Comparison of ENCODE assay signal across 9 mouse cellular contexts in genomic region chr4:40471880-40472279, GRCm38 (mm10). TPM values are rescaled to one million over a fixed set of nuclear protein-coding genes. Genes with fewer than 3 reads are reported as not detected.
DNase-seq lines count a peak whose midpoint lies in the region; ATAC-seq and TF ChIP-seq lines count a peak whose summit lies in the region.
"Had no signal": no experiment of that assay in that cellular context is flagged by ENCODE, and none has a peak within 500 bp of the region (broad histone marks: within the 10 kb centered on the region; RNA-seq: fewer than 3 reads in every experiment).

Gene Tmem215 (plus strand): TSS chr4:40472180.

- peaks cover 45% of the 10 kb centered on the region for H3K27me3 ChIP-seq in heart, embryonic 13.5 days (replicated peaks)
- H3K27me3 ChIP-seq in testis, adult 2 months (ENCODE audit: control insufficient read depth, insufficient read depth, low read length): no peaks in the 10 kb centered on the region
- peaks cover 42% of the 10 kb centered on the region for H3K27me3 ChIP-seq in liver, embryonic 15.5 days

- H3K36me3 ChIP-seq in heart, embryonic 13.5 days: no peaks in the 10 kb centered on the region
- no peaks in the 10 kb centered on the region for H3K36me3 ChIP-seq in testis, adult 2 months (ENCODE audit: control insufficient read depth, insufficient read depth, low read length)
- H3K36me3 ChIP-seq in liver, embryonic 15.5 days (replicated peaks): no peaks in the 10 kb centered on the region

- H3K4me1 ChIP-seq in heart, embryonic 13.5 days: peaks cover 5% of the 10 kb centered on the region
- peaks cover 10% of the 10 kb centered on the region; the same call in 1 of the 2 replicates for H3K4me1 ChIP-seq in testis, adult 2 months (ENCODE audit: control insufficient read depth, insufficient read depth, low read length)
- no peaks in the 10 kb centered on the region for H3K4me1 ChIP-seq in liver, embryonic 15.5 days (replicated peaks)

- H3K4me2 ChIP-seq in heart, embryonic 13.5 days: peak within 1 kb of the TSS; percentile 85
- peak within 1 kb of the TSS; percentile 41 for H3K4me2 ChIP-seq in liver, embryonic 15.5 days

- no peak for DNase-seq in heart, adult 9 months (ENCODE audit: low spot score in 2 of 2)
- DNase-seq in testis, postnatal 14 days (ENCODE audit: low spot score): no peak
- DNase-seq in thymus, postnatal 36 days: no peak
- no peak for DNase-seq in cerebellum, adult 11-12 months
- no peak for DNase-seq in embryo, embryonic 11 days
- DNase-seq: adrenal gland, adult 8-10 months had no signal

- no peaks in the 10 kb centered on the region for H3K9me3 ChIP-seq in heart, embryonic 13.5 days
- H3K9me3 ChIP-seq in liver, embryonic 15.5 days (replicated peaks): no peaks in the 10 kb centered on the region

- TF ChIP-seq CTCF in testis, adult 2 months (IDR thresholded peaks at IDR 0.05; ENCODE audit: control insufficient read depth, insufficient read depth, insufficient replicate concordance, low read depth, low read length): no peak

- no peak for ATAC-seq in heart, embryonic 13.5 days (ENCODE audit: extremely low read depth, insufficient number of reproducible peaks, low FRiP score, low TSS enrichment)
- no peak for ATAC-seq in liver, embryonic 15.5 days (ENCODE audit: insufficient read depth)

- 75% methylated on average over 10 of the region's 10 CpGs for WGBS in heart, embryonic 13.5 days
- WGBS in liver, embryonic 15.5 days (ENCODE audit: insufficient replicate concordance): 59% methylated on average over 10 of the region's 10 CpGs

- no peak within 1 kb of the TSS for H3K27ac ChIP-seq in heart, embryonic 13.5 days (replicated peaks)
- H3K27ac ChIP-seq in testis, adult 2 months (ENCODE audit: control insufficient read depth, insufficient read depth, low read depth, low read length): no peak within 1 kb of the TSS
- no peak within 1 kb of the TSS for H3K27ac ChIP-seq in liver, embryonic 15.5 days (replicated peaks)

- H3K9ac ChIP-seq in heart, embryonic 13.5 days: peak within 1 kb of the TSS; percentile 79
- no peak within 1 kb of the TSS for H3K9ac ChIP-seq in liver, embryonic 15.5 days

- H3K4me3 ChIP-seq in heart, embryonic 13.5 days: peak within 1 kb of the TSS; percentile 54
- H3K4me3 ChIP-seq in testis, adult 2 months (ENCODE audit: control insufficient read depth, low read depth, low read length): peak within 1 kb of the TSS; percentile 13
- 0 out of 2 replicates have a peak within 1 kb of the TSS, but pooled peaks have one; percentile 15 for H3K4me3 ChIP-seq in liver, embryonic 15.5 days (replicated peaks)

- no peak for TF ChIP-seq POLR2A in testis, adult 2 months (IDR thresholded peaks at IDR 0.05; ENCODE audit: control insufficient read depth, low read depth, low read length)

RNA-seq across cellular contexts. Expression of gene Tmem215, which starts in this region (rescaled TPM):
- polyA plus RNA-seq in heart, embryonic 13.5 days (2015; fragmentation: Nextera tagmentation; extraction: Ambion mirVana): 1.3 and 1.4 TPM in 2 replicates
- 0.04 and 0.10 TPM in 2 replicates for polyA plus RNA-seq in testis, adult 2 months (2012; rRNA removed)
- polyA plus RNA-seq in liver, embryonic 15.5 days (2015; fragmentation: Nextera tagmentation; extraction: Ambion mirVana): 0.07 and 0.09 TPM in 2 replicates
